Mouse (Mus musculus) limb, embryonic 10.5 days (tissue): ENCODE measurements around the gene Olfr619. TPM values are rescaled to one million over a fixed set of nuclear protein-coding genes. Genes with fewer than 3 reads are reported as not detected.

Experiments used
- DNase-seq: peaks from one replicate; pipeline ENCODE4 v3.0.0-alpha.2; 2017; ENCODE audit warnings: low spot score
- H3K27ac ChIP-seq: fragments of 300-500 bp; sonication (generic); 2 replicates; pipeline ENCODE4 v1.5.1; 2016; ENCODE audit warnings: mild to moderate bottlenecking
- H3K27me3 ChIP-seq: fragments of 300-500 bp; sonication (generic); 2 replicates; pipeline ENCODE4 v1.6.1; 2016; ENCODE audit warnings: low read depth, mild to moderate bottlenecking; ENCODE audit not compliant: poor library complexity, severe bottlenecking
- H3K36me3 ChIP-seq: fragments of 300-500 bp; sonication (generic); 2 replicates; pipeline ENCODE4 v1.6.1; 2016; ENCODE audit warnings: mild to moderate bottlenecking, moderate library complexity
- H3K4me1 ChIP-seq: fragments of 300-500 bp; sonication (generic); 2 replicates; pipeline ENCODE4 v1.6.1; 2016
- H3K4me3 ChIP-seq: fragments of 300-500 bp; sonication (generic); 2 replicates; pipeline ENCODE4 v1.5.1; 2016; ENCODE audit warnings: mild to moderate bottlenecking, moderate library complexity
- H3K9me3 ChIP-seq: fragments of 300-500 bp; sonication (generic); replicated peaks from 2 replicates; pipeline ENCODE4 v1.6.1; 2016; ENCODE audit warnings: mild to moderate bottlenecking
- WGBS: fragments of 180-500 bp; shearing (Covaris S2); methylation state at CpG from one replicate; pipeline ENCODE4 v1.1.7; 2016; 5-methylcytosine and 5-hydroxymethylcytosine counted together
- microRNA-seq: library from miRNA; unstranded; fragments of <30 nt; microRNA quantifications from one replicate; pipeline ENCODE4, GENCODE M21; 2017
- polyA plus RNA-seq: library from polyadenylated mRNA; unstranded; fragments of >200 nt; fragmentation: Nextera tagmentation; extraction: Ambion mirVana; gene quantifications from 2 replicates; pipeline ENCODE4 v1.2.1, GENCODE M21; 2016

Olfr619 gene
- not detected in 2 replicates for polyA plus RNA-seq

DNA sequence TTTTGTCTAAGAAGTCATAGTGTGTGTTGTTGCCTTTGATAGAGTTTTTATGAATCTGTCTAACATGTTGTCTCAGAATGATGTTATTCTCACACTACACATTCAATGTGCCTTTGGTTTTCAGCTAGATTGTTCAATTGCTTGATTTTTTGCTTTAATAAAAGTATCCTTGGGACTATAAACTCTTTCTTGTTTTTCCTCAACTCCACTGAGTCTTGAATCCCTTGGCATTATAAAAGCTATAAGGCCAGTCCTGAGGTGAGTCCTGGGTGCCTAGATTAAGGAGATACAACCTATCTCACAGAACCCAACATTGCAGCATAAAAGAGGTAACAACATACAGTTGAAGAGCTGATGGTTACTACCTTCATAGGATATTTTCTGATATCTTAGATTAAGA lies at the start of gene Olfr619:
TSS of gene Olfr619 (plus strand) at position 301 of the 400 bp plus-strand sequence.
- H3K9me3 ChIP-seq, result no peaks in the 10 kb centered on the region
- no peak for DNase-seq
- no peaks in the 10 kb centered on the region for H3K36me3 ChIP-seq
- no peaks in the 10 kb centered on the region for H3K4me1 ChIP-seq
- no peak within 1 kb of the TSS for H3K27ac ChIP-seq
- H3K4me3 ChIP-seq, result no peak within 1 kb of the TSS
- H3K27me3 ChIP-seq, result no peaks in the 10 kb centered on the region

GRCm38 (mm10) chr7:103555779-103556178 lies 44.6 kb upstream of the Olfr619 start, which contains the start of gene Olfr615:
TSS of gene Olfr615 (plus strand) at chr7:103556079.
- Histone ChIP-seq H3K27me3 (no peaks in the 10 kb centered on the region), H3K4me1 (no peaks in the 10 kb centered on the region), H3K36me3 (no peaks in the 10 kb centered on the region), H3K4me3 (no peak within 1 kb of the TSS), H3K27ac (no peak within 1 kb of the TSS), H3K9me3 (no peaks in the 10 kb centered on the region)
- WGBS, result 91% methylated on average over 2 of the region's 2 CpGs
- no peak for DNase-seq

DNA sequence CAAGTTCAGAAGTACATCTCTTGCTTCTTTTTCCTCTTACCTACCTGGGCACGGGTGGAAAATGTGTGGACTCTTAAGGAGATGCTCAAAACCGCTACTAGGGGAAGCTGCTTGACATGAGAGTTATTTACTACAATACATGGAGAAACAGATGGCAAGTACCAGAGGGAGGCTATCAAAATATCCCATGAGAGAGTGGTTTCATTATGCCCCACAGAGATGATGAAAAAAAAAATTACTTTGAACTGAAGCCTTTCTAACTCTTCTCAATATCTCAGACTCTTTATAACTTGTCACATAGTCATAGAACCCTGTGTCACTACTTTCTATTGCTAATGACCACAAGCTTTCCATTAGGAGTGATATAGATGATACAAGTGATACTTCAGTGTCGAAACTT lies 31.3 kb upstream of the Olfr619 start, which contains the start of gene Olfr616:
TSS of gene Olfr616 (minus strand) at position 101 of the 400 bp plus-strand sequence.
- Histone ChIP-seq H3K36me3 (no peaks in the 10 kb centered on the region), H3K4me3 (no peak within 1 kb of the TSS), H3K27ac (no peak within 1 kb of the TSS), H3K27me3 (no peaks in the 10 kb centered on the region), H3K4me1 (no peaks in the 10 kb centered on the region), H3K9me3 (no peaks in the 10 kb centered on the region)
- DNase-seq, result no peak
- WGBS, result 95% methylated on average over 3 of the region's 3 CpGs

- no peaks in the 10 kb centered on the region for H3K9me3 ChIP-seq
- no peaks in the 10 kb centered on the region for H3K36me3 ChIP-seq
- no peaks in the 10 kb centered on the region for H3K27me3 ChIP-seq
- 83% methylated on average over 1 of the region's 1 CpGs for WGBS
- H3K27ac ChIP-seq, result no peak within 1 kb of the TSS
- no peak for DNase-seq
- no peaks in the 10 kb centered on the region for H3K4me1 ChIP-seq
- H3K4me3 ChIP-seq, result no peak within 1 kb of the TSS
Measured at GRCm38 (mm10) chr7:103572761-103573160, 27.6 kb upstream of the Olfr619 start, which contains the start of gene Olfr617. TSS of gene Olfr617 (plus strand) at chr7:103573061.

GRCm38 (mm10) chr7:103589803-103590202 lies 10.6 kb upstream of the Olfr619 start, which contains the start of gene Olfr618:
TSS of gene Olfr618 (plus strand) at chr7:103590103.
- Histone ChIP-seq H3K4me1 (no peaks in the 10 kb centered on the region), H3K27ac (no peak within 1 kb of the TSS), H3K36me3 (no peaks in the 10 kb centered on the region), H3K9me3 (no peaks in the 10 kb centered on the region), H3K27me3 (no peaks in the 10 kb centered on the region), H3K4me3 (no peak within 1 kb of the TSS)
- WGBS, result 66% methylated on average over 2 of the region's 2 CpGs
- no peak for DNase-seq

GRCm38 (mm10) chr7:103607425-103607824 lies 7.0 kb downstream of the Olfr619 start:
- H3K36me3 ChIP-seq, result no peaks in the 10 kb centered on the region
- H3K4me1 ChIP-seq, result no peaks in the 10 kb centered on the region
- H3K4me3 ChIP-seq, result no peak overlapping the region
- DNase-seq, result no peak
- no peaks in the 10 kb centered on the region for H3K27me3 ChIP-seq
- 92% methylated on average over 2 of the region's 2 CpGs for WGBS
- H3K9me3 ChIP-seq, result no peaks in the 10 kb centered on the region
- H3K27ac ChIP-seq, result no peak overlapping the region

DNA sequence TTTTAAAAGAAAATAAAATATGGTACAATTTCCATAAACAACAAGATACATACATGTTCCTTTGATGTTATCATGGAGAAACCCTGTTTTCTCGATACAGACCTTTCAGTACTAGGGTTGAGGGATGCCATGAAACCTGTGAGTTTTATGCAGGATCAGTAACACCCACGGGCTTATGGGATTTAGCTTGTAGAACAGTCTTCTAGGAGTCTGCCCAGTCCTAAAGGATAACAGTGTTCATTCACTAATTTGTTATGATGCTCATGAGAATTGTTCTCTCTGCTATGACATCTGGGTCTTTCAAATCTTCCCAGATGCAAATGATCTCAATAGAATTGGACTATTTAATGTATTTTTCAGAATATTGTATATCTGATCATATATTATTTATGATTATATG lies 12.1 kb downstream of the Olfr619 start, which contains the start of gene Olfr620:
TSS of gene Olfr620 (minus strand) at position 101 of the 400 bp plus-strand sequence.
- no peak for DNase-seq
- WGBS, result 88% methylated on average over 2 of the region's 2 CpGs
- Histone ChIP-seq H3K4me1 (no peaks in the 10 kb centered on the region), H3K9me3 (no peaks in the 10 kb centered on the region), H3K36me3 (no peaks in the 10 kb centered on the region), H3K27me3 (no peaks in the 10 kb centered on the region), H3K4me3 (no peak within 1 kb of the TSS), H3K27ac (no peak within 1 kb of the TSS)

- H3K4me3 ChIP-seq, result no peak overlapping the region
- no peaks in the 10 kb centered on the region for H3K9me3 ChIP-seq
- no peaks in the 10 kb centered on the region for H3K36me3 ChIP-seq
- no peaks in the 10 kb centered on the region for H3K27me3 ChIP-seq
- DNase-seq, result no peak
- H3K4me1 ChIP-seq, result no peaks in the 10 kb centered on the region
- H3K27ac ChIP-seq, result no peak overlapping the region
Measured at GRCm38 (mm10) chr7:103636795-103637194, 36.4 kb downstream of the Olfr619 start.

GRCm38 (mm10) chr7:103642602-103643001 lies 42.2 kb downstream of the Olfr619 start, which contains the start of gene Olfr622:
TSS of gene Olfr622 (minus strand) at chr7:103642702.
- WGBS, result 82% methylated on average over 1 of the region's 1 CpGs
- DNase-seq, result no peak
- no peaks in the 10 kb centered on the region for H3K4me1 ChIP-seq

GRCm38 (mm10) chr7:103644070-103644469 lies 43.7 kb downstream of the Olfr619 start:
- 93% methylated on average over 4 of the region's 4 CpGs for WGBS

More at GRCm38 (mm10) chr7:103642602-103643001, 42.2 kb downstream of the Olfr619 start, which contains the start of gene Olfr622:
- no peaks in the 10 kb centered on the region for H3K36me3 ChIP-seq
- no peaks in the 10 kb centered on the region for H3K9me3 ChIP-seq
- no peak within 1 kb of the TSS for H3K4me3 ChIP-seq
- H3K27me3 ChIP-seq, result no peaks in the 10 kb centered on the region
- no peak within 1 kb of the TSS for H3K27ac ChIP-seq

More at GRCm38 (mm10) chr7:103644070-103644469, 43.7 kb downstream of the Olfr619 start:
- H3K9me3 ChIP-seq, result no peaks in the 10 kb centered on the region
- no peak for DNase-seq
- no peak overlapping the region for H3K4me3 ChIP-seq
- no peaks in the 10 kb centered on the region for H3K36me3 ChIP-seq
- H3K27ac ChIP-seq, result no peak overlapping the region
- H3K4me1 ChIP-seq, result no peaks in the 10 kb centered on the region
- H3K27me3 ChIP-seq, result no peaks in the 10 kb centered on the region

Small RNA genes lying within 50 kb of the gene (microRNA-seq; reads per million reads assigned to microRNA genes)
- not detected for gene Gm26506

Other genes starting within 250 kb of the Olfr619 start
- not detected in 2 replicates for gene Olfr601, start 237.9 kb upstream of the Olfr619 start, polyA plus RNA-seq
- not detected in 2 replicates for gene Olfr603, start 214.4 kb upstream of the Olfr619 start, polyA plus RNA-seq
- gene Usp17lc, start 185.5 kb upstream of the Olfr619 start, polyA plus RNA-seq, result 0.08 TPM in 1 of 2 replicates, not detected in the other
- not detected in 2 replicates for gene Olfr605, start 155.1 kb upstream of the Olfr619 start, polyA plus RNA-seq
- not detected in 2 replicates for gene Olfr606, start 151.5 kb upstream of the Olfr619 start, polyA plus RNA-seq
- not detected in 2 replicates for gene Olfr607, start 136.4 kb upstream of the Olfr619 start, polyA plus RNA-seq
- not detected in 2 replicates for gene Olfr608, start 130.7 kb upstream of the Olfr619 start, polyA plus RNA-seq
- not detected in 2 replicates for gene Olfr609, start 102.5 kb upstream of the Olfr619 start, polyA plus RNA-seq
- not detected in 2 replicates for gene Olfr610, start 88.5 kb upstream of the Olfr619 start, polyA plus RNA-seq
- gene Olfr611, start 79.7 kb upstream of the Olfr619 start, polyA plus RNA-seq, result not detected in 2 replicates
- not detected in 2 replicates for gene Olfr612, start 57.9 kb upstream of the Olfr619 start, polyA plus RNA-seq
- gene Olfr613, start 52.5 kb upstream of the Olfr619 start, polyA plus RNA-seq, result not detected in 2 replicates
- not detected in 2 replicates for gene Olfr615, start 44.5 kb upstream of the Olfr619 start, polyA plus RNA-seq
- not detected in 2 replicates for gene Olfr616, start 31.4 kb upstream of the Olfr619 start, polyA plus RNA-seq
- not detected in 2 replicates for gene Olfr617, start 27.5 kb upstream of the Olfr619 start, polyA plus RNA-seq
- gene Olfr618, start 10.5 kb upstream of the Olfr619 start, polyA plus RNA-seq, result not detected in 2 replicates
- not detected in 2 replicates for gene Olfr620, start 12.0 kb downstream of the Olfr619 start, polyA plus RNA-seq
- not detected in 2 replicates for gene Olfr622, start 42.1 kb downstream of the Olfr619 start, polyA plus RNA-seq
- gene Olfr623, start 63.1 kb downstream of the Olfr619 start, polyA plus RNA-seq, result not detected in 2 replicates
- 0.04 and 0.06 TPM in 2 replicates for gene Olfr624, start 70.6 kb downstream of the Olfr619 start, polyA plus RNA-seq
- gene Olfr625-ps1, start 82.1 kb downstream of the Olfr619 start, polyA plus RNA-seq, result not detected in 2 replicates
- gene Olfr243, start 114.1 kb downstream of the Olfr619 start, polyA plus RNA-seq, result not detected in 2 replicates
- not detected in 2 replicates for gene Olfr628, start 129.8 kb downstream of the Olfr619 start, polyA plus RNA-seq
- gene Olfr629, start 144.4 kb downstream of the Olfr619 start, polyA plus RNA-seq, result not detected in 2 replicates
- gene Olfr630, start 156.8 kb downstream of the Olfr619 start, polyA plus RNA-seq, result not detected in 2 replicates
- not detected in 2 replicates for gene Olfr69, start 171.0 kb downstream of the Olfr619 start, polyA plus RNA-seq
- gene Olfr68, start 179.1 kb downstream of the Olfr619 start, polyA plus RNA-seq, result not detected in 2 replicates
- gene Olfr67, start 191.2 kb downstream of the Olfr619 start, polyA plus RNA-seq, result not detected in 2 replicates
- gene Hbb-bt, start 213.4 kb downstream of the Olfr619 start, polyA plus RNA-seq, result 172 and 327 TPM in 2 replicates
- gene Hbb-bs, start 227.5 kb downstream of the Olfr619 start, polyA plus RNA-seq, result 49.0 and 110 TPM in 2 replicates
- gene Hbb-bh2, start 239.9 kb downstream of the Olfr619 start, polyA plus RNA-seq, result 0.29 TPM in 1 of 2 replicates, not detected in the other
- gene Hbb-bh1, start 242.6 kb downstream of the Olfr619 start, polyA plus RNA-seq, result 2,391 and 3,747 TPM in 2 replicates